Mouse (Mus musculus) kidney, postnatal 4 days (tissue): Measurements from ENCODE around the gene Spef2.

Source experiments
- DNase-seq, 2 experiments: peaks; one replicate each; pipeline ENCODE4 v3.0.0; 2021; ENCODE audit warnings: mixed read lengths in 2 of 2

Gene Spef2

GRCm38 (mm10) chr15:9533356-9533902 lies 215.2 kb downstream of the Spef2 start:
- no peak for DNase-seq

GRCm38 (mm10) chr15:9530076-9530475 lies 218.6 kb downstream of the Spef2 start, which contains the start of gene Il7r:
Il7r (minus strand) TSS chr15:9530176.
- no peak for DNase-seq

GRCm38 (mm10) chr15:9529646-9530045 lies 219.0 kb downstream of the Spef2 start:
- no peak for DNase-seq
